Mouse (Mus musculus): Measurements from ENCODE around the gene Palm2.

Palm2 gene

DNA sequence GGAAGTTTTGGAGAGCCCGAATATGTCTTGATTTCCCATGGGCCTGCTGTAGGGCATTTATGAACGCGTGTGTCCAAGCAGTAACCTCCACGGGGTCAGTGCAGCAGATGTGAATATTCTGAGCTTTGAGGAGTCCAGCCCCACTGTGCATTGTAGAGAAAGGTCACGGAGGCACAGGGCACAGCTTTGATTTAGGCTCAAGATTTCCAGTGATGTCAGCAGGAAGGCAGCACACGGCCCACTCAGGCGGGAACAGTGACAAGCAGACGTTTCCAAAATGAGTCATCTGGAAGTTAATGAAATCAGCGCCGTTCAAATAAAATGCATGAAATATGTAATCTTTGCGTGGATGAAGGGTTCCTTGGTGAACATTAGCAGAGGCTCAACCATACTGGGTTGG lies 323.9 kb downstream of the Palm2 start:
- no peak for DNase-seq (ENCODE audit: low spot score)
